ENCODE assay signal across 9 mouse cellular contexts in genomic region chr14:116937910-116938560, GRCm38 (mm10). TPM values are rescaled to one million over a fixed set of nuclear protein-coding genes. Genes with fewer than 3 reads are reported as not detected.
DNase-seq lines count a peak whose midpoint lies in the region; ATAC-seq and TF ChIP-seq lines count a peak whose summit lies in the region.
"Had no signal": no experiment of that assay in that cellular context is flagged by ENCODE, and none has a peak within 500 bp of the region (broad histone marks: within the 10 kb centered on the region; RNA-seq: fewer than 3 reads in every experiment).

No protein-coding gene starts in this region.

- WGBS in liver, postnatal 0 days (ENCODE audit: insufficient replicate concordance) = 64% methylated on average over 14 of the region's 14 CpGs
- 80% methylated on average over 14 of the region's 14 CpGs for WGBS in liver, embryonic 11.5 days

- peak; percentile 29; the same call in 1 of the 2 replicates for TF ChIP-seq CTCF in gastrocnemius, adult 2 months (IDR thresholded peaks at IDR 0.05)
- TF ChIP-seq CTCF in liver, postnatal 0 days (IDR thresholded peaks at IDR 0.05; ENCODE audit: low read depth) = peak; percentile 55
- TF ChIP-seq CTCF in embryonic fibroblast, embryonic 13.5 days (IDR thresholded peaks at IDR 0.05; ENCODE audit: borderline replicate concordance, insufficient read depth, low read length) = peak; percentile 27; the same call in 1 of the 2 replicates

- TF ChIP-seq POLR2A in embryonic fibroblast, embryonic 13.5 days (IDR thresholded peaks at IDR 0.05; ENCODE audit: low read depth, low read length) = no peak

- no peak overlapping the region for H3K4me3 ChIP-seq in gastrocnemius, adult 2 months
- no peak overlapping the region for H3K4me3 ChIP-seq in liver, postnatal 0 days (ENCODE audit: low read depth, low read length)
- H3K4me3 ChIP-seq in liver, embryonic 11.5 days (ENCODE audit: low read depth, low read length) = no peak overlapping the region
- H3K4me3 ChIP-seq in embryonic fibroblast, embryonic 13.5 days (ENCODE audit: insufficient read depth, low read length) = no peak overlapping the region

- no peak for DNase-seq in gastrocnemius, adult 2 months
- DNase-seq in gastrocnemius, adult 8-10 months (ENCODE audit: low spot score in 2 of 2) = no peak
- DNase-seq in liver, postnatal 0 days = peak; percentile 29
- DNase-seq in liver, embryonic 11.5 days (ENCODE audit: low spot score) = no peak
- peak; percentile 69 for DNase-seq in retina, embryonic 14.5 days (ENCODE audit: low spot score)
- DNase-seq in adrenal gland, postnatal 36 days = no peak

- no peaks in the 10 kb centered on the region for H3K4me1 ChIP-seq in liver, postnatal 0 days (ENCODE audit: insufficient read depth)
- no peaks in the 10 kb centered on the region for H3K4me1 ChIP-seq in liver, embryonic 11.5 days (replicated peaks; ENCODE audit: control insufficient read depth, insufficient read depth, low read length)
- H3K4me1 ChIP-seq in embryonic fibroblast, embryonic 13.5 days (ENCODE audit: control insufficient read depth, insufficient read depth, low read length) = peaks cover 3% of the 10 kb centered on the region; the same call in 1 of the 2 replicates

- intact Hi-C loops in gastrocnemius, adult 2 months (cut with DNase I) = no loop called here

- H3K9me3 ChIP-seq in liver, postnatal 0 days (ENCODE audit: low read length) = no peaks in the 10 kb centered on the region
- H3K9me3 ChIP-seq in liver, embryonic 11.5 days (ENCODE audit: control insufficient read depth, low read length) = no peaks in the 10 kb centered on the region

- no peak overlapping the region for H3K9ac ChIP-seq in liver, postnatal 0 days (replicated peaks)
- H3K9ac ChIP-seq in liver, embryonic 11.5 days (ENCODE audit: low read depth, low read length) = no peak overlapping the region
- H3K9ac ChIP-seq: liver, embryonic 14.5 days had no signal

- no peak for TF ChIP-seq EP300 in liver, postnatal 0 days (IDR thresholded peaks at IDR 0.05; ENCODE audit: low read depth)

- H3K27me3 ChIP-seq in liver, postnatal 0 days (ENCODE audit: insufficient read depth, low read length) = no peaks in the 10 kb centered on the region
- no peaks in the 10 kb centered on the region for H3K27me3 ChIP-seq in liver, embryonic 11.5 days (replicated peaks; ENCODE audit: control insufficient read depth, insufficient read depth, low read length)

- H3K4me2 ChIP-seq in liver, postnatal 0 days (ENCODE audit: low read depth, low read length) = no peak overlapping the region
- no peak overlapping the region for H3K4me2 ChIP-seq in liver, embryonic 11.5 days

- no peak overlapping the region for H3K27ac ChIP-seq in gastrocnemius, adult 2 months
- H3K27ac ChIP-seq in liver, postnatal 0 days (ENCODE audit: low read depth) = no peak overlapping the region
- no peak overlapping the region for H3K27ac ChIP-seq in liver, embryonic 11.5 days (ENCODE audit: low read depth, low read length)
- no peak overlapping the region for H3K27ac ChIP-seq in embryonic fibroblast, embryonic 13.5 days (ENCODE audit: insufficient read depth, low read length)
- H3K27ac ChIP-seq: liver, embryonic 14.5 days had no signal

- ATAC-seq in liver, postnatal 0 days = peak; percentile 72
- no peak for ATAC-seq in liver, embryonic 11.5 days (replicated peaks; ENCODE audit: low FRiP score)
- no peak for ATAC-seq in monocyte, adult 5-6 weeks (replicated peaks; ENCODE audit: insufficient number of reproducible peaks, low FRiP score, low TSS enrichment, poor library complexity, severe bottlenecking)

- H3K36me3 ChIP-seq in liver, postnatal 0 days (replicated peaks; ENCODE audit: insufficient read depth, low read length) = no peaks in the 10 kb centered on the region
- no peaks in the 10 kb centered on the region for H3K36me3 ChIP-seq in liver, embryonic 11.5 days (ENCODE audit: control insufficient read depth, insufficient read depth, low read length)

RNA-seq across cellular contexts. Expression of gene Gpc6, which starts 12.9 kb away (rescaled TPM):
- total RNA-seq in gastrocnemius, adult 2 months (2021) = 1 to 10 TPM; 1.7 to 4.1 TPM
- total RNA-seq in gastrocnemius, adult 8-10 months (2022) = 1 to 10 TPM; 1.1 to 3.0 (median 1.2) TPM
- 4.4 and 4.8 TPM in 2 replicates for polyA plus RNA-seq in liver, postnatal 0 days (2015; fragmentation: Nextera tagmentation; extraction: Ambion mirVana)
- polyA plus RNA-seq in liver, embryonic 11.5 days (2014; fragmentation: Nextera tagmentation; extraction: Ambion mirVana) = 17.8 and 18.8 TPM in 2 replicates
- 47.7 and 61.9 TPM in 2 replicates for polyA plus RNA-seq in embryonic fibroblast, embryonic 13.5 days (2011; ENCODE audit: insufficient read length, low read depth, missing spikeins)
- total RNA-seq in adrenal gland, postnatal 36 days (2021) = 10 to 100 TPM; 12.4 to 14.7 TPM
- not detected in 3 replicates for total RNA-seq in monocyte, adult 5-6 weeks (2017)

Comparison
In these comparisons a context has a peak if more than half of its experiments do, and no peak if none do; other contexts are left out.
1. DNase-seq: peak in liver, postnatal 0 days (single experiment) and retina, embryonic 14.5 days (single experiment); none in gastrocnemius, adult 2 months (single experiment), gastrocnemius, adult 8-10 months (0 of 2), liver, embryonic 11.5 days (single experiment) and adrenal gland, postnatal 36 days (0 of 2).
2. Peak in every context shown above with its lines, with median percentiles within 50 percentile points of each other: CTCF ChIP-seq.